Mouse (Mus musculus) forebrain, embryonic 13.5 days (tissue): ENCODE data around the gene Ipo9. TPM values are rescaled to one million over a fixed set of nuclear protein-coding genes. Genes with fewer than 3 reads are reported as not detected.
"Not testable (repeated sequence)": the region's sequence is repeated elsewhere in the genome, so short reads cannot be mapped to it uniquely, and the experiment has no call there.

Experiments
- ATAC-seq: fragments of 200-750 bp; cut with Nextera tagmentation; 2 replicates; pipeline ENCODE4 v1.8.0; 2017
- H3K27ac ChIP-seq: fragments of 300-500 bp; sonication (generic); 2 replicates; pipeline ENCODE4 v1.5.1; 2015; ENCODE audit warnings: inconsistent platforms, mild to moderate bottlenecking, moderate library complexity
- H3K27me3 ChIP-seq: fragments of 300-500 bp; sonication (generic); 2 replicates; pipeline ENCODE4 v1.6.1; 2015; ENCODE audit warnings: mild to moderate bottlenecking, inconsistent platforms
- H3K36me3 ChIP-seq: fragments of 300-500 bp; sonication (generic); 2 replicates; pipeline ENCODE4 v1.6.1; 2015; ENCODE audit warnings: mild to moderate bottlenecking, inconsistent platforms; ENCODE audit not compliant: poor library complexity, severe bottlenecking
- H3K4me1 ChIP-seq: fragments of 300-500 bp; sonication (generic); 2 replicates; pipeline ENCODE4 v1.6.1; 2015; ENCODE audit warnings: inconsistent platforms
- H3K4me2 ChIP-seq: fragments of 300-500 bp; sonication (generic); 2 replicates; pipeline ENCODE4 v1.6.1; 2015; ENCODE audit warnings: inconsistent platforms, mild to moderate bottlenecking, moderate library complexity
- H3K4me3 ChIP-seq: fragments of 300-500 bp; sonication (generic); 2 replicates; pipeline ENCODE4 v1.5.1; 2015; ENCODE audit warnings: mild to moderate bottlenecking, inconsistent platforms
- H3K9ac ChIP-seq: fragments of 300-500 bp; sonication (generic); 2 replicates; pipeline ENCODE4 v1.6.1; 2015; ENCODE audit warnings: mild to moderate bottlenecking, inconsistent platforms
- H3K9me3 ChIP-seq: fragments of 300-500 bp; sonication (generic); replicated peaks from 2 replicates; pipeline ENCODE4 v1.6.1; 2016; ENCODE audit warnings: inconsistent platforms
- WGBS: fragments of 180-500 bp; shearing (Covaris S2); methylation state at CpG from one replicate; pipeline ENCODE4 v1.1.7; 2015; 5-methylcytosine and 5-hydroxymethylcytosine counted together
- polyA plus RNA-seq: library from polyadenylated mRNA; unstranded; fragments of >200 nt; fragmentation: Nextera tagmentation; extraction: Ambion mirVana; gene quantifications from 2 replicates; pipeline ENCODE4 v1.2.1, GENCODE M21; 2015

The Ipo9 gene
- polyA plus RNA-seq, 1 experiment from 2014 or later = 149 TPM

GRCm38 (mm10) chr1:135426645-135427044 lies 3.7 kb downstream of the Ipo9 start:
- H3K4me3 ChIP-seq = no peak overlapping the region
- no peak overlapping the region for H3K9ac ChIP-seq
- WGBS = 93% methylated on average over 10 of the region's 10 CpGs
- no peak for ATAC-seq
- no peaks in the 10 kb centered on the region for H3K9me3 ChIP-seq
- peaks cover 49% of the 10 kb centered on the region for H3K36me3 ChIP-seq
- H3K4me2 ChIP-seq = no peak overlapping the region
- H3K4me1 ChIP-seq = peaks cover 37% of the 10 kb centered on the region
- no peak overlapping the region for H3K27ac ChIP-seq
- no peaks in the 10 kb centered on the region for H3K27me3 ChIP-seq

- Histone ChIP-seq H3K36me3 (peaks cover 80% of the 10 kb centered on the region), H3K4me3 (no peak overlapping the region), H3K4me2 (no peak overlapping the region), H3K9ac (no peak overlapping the region), H3K4me1 (peaks cover 10% of the 10 kb centered on the region), H3K27ac (no peak overlapping the region), H3K27me3 (no peaks in the 10 kb centered on the region), H3K9me3 (no peaks in the 10 kb centered on the region)
- 92% methylated on average over 6 of the region's 6 CpGs for WGBS
- ATAC-seq = no peak
These were observed 7.5 kb downstream of the Ipo9 start for GRCm38 (mm10) chr1:135422772-135423171.

- ATAC-seq = no peak
- H3K27me3 ChIP-seq = no peaks in the 10 kb centered on the region
- H3K27ac ChIP-seq = no peak overlapping the region
- H3K9ac ChIP-seq = no peak overlapping the region
- H3K4me3 ChIP-seq = no peak overlapping the region
- H3K4me2 ChIP-seq = no peak overlapping the region
- peaks cover 96% of the 10 kb centered on the region for H3K36me3 ChIP-seq
- H3K4me1 ChIP-seq = no peaks in the 10 kb centered on the region
- H3K9me3 ChIP-seq = no peaks in the 10 kb centered on the region
These were observed 16.3 kb downstream of the Ipo9 start for GRCm38 (mm10) chr1:135413996-135414395.

GRCm38 (mm10) chr1:135412130-135412529 lies 18.2 kb downstream of the Ipo9 start:
- Histone ChIP-seq H3K27ac (no peak overlapping the region; the same call in 1 of the 2 replicates), H3K4me1 (no peaks in the 10 kb centered on the region), H3K36me3 (peaks cover 95% of the 10 kb centered on the region), H3K9ac (no peak overlapping the region), H3K9me3 (no peaks in the 10 kb centered on the region), H3K27me3 (no peaks in the 10 kb centered on the region), H3K4me2 (no peak overlapping the region), H3K4me3 (no peak overlapping the region)
- no peak for ATAC-seq
- WGBS = 88% methylated on average over 4 of the region's 4 CpGs

GRCm38 (mm10) chr1:135410967-135411366 lies 19.3 kb downstream of the Ipo9 start:
- Histone ChIP-seq H3K36me3 (peaks cover 94% of the 10 kb centered on the region), H3K4me3 (no peak overlapping the region), H3K27ac (no peak overlapping the region), H3K27me3 (no peaks in the 10 kb centered on the region), H3K4me1 (no peaks in the 10 kb centered on the region), H3K4me2 (no peak overlapping the region), H3K9ac (no peak overlapping the region), H3K9me3 (no peaks in the 10 kb centered on the region)
- ATAC-seq = no peak
- 72% methylated on average over 2 of the region's 2 CpGs for WGBS

- no peak for ATAC-seq
- WGBS = over 99% methylated on average over 4 of the region's 4 CpGs
- Histone ChIP-seq H3K4me1 (no peaks in the 10 kb centered on the region), H3K4me3 (no peak overlapping the region), H3K9me3 (no peaks in the 10 kb centered on the region), H3K36me3 (peaks cover 94% of the 10 kb centered on the region), H3K27me3 (no peaks in the 10 kb centered on the region), H3K4me2 (no peak overlapping the region), H3K27ac (no peak overlapping the region), H3K9ac (no peak overlapping the region)
These were observed 21.3 kb downstream of the Ipo9 start for GRCm38 (mm10) chr1:135408973-135409372.

GRCm38 (mm10) chr1:135405356-135405755 lies 24.9 kb downstream of the Ipo9 start:
- Histone ChIP-seq H3K9me3 (no peaks in the 10 kb centered on the region), H3K4me2 (no peak overlapping the region), H3K9ac (no peak overlapping the region), H3K4me3 (no peak overlapping the region), H3K27me3 (no peaks in the 10 kb centered on the region), H3K4me1 (no peaks in the 10 kb centered on the region), H3K36me3 (peaks cover 95% of the 10 kb centered on the region), H3K27ac (no peak overlapping the region)
- 70% methylated on average over 7 of the region's 7 CpGs for WGBS
- no peak for ATAC-seq

GRCm38 (mm10) chr1:135401452-135402110 lies 28.7 kb downstream of the Ipo9 start:
- H3K9me3 ChIP-seq = no peaks in the 10 kb centered on the region
- H3K4me3 ChIP-seq = no peak overlapping the region
- H3K27me3 ChIP-seq = no peaks in the 10 kb centered on the region
- no peak overlapping the region for H3K9ac ChIP-seq
- no peak overlapping the region for H3K4me2 ChIP-seq
- H3K27ac ChIP-seq = no peak overlapping the region
- 90% methylated on average over 3 of the region's 3 CpGs for WGBS
- ATAC-seq = no peak
- H3K4me1 ChIP-seq = no peaks in the 10 kb centered on the region
- peaks cover 96% of the 10 kb centered on the region for H3K36me3 ChIP-seq

GRCm38 (mm10) chr1:135399466-135399865 lies 30.8 kb downstream of the Ipo9 start:
- Histone ChIP-seq H3K4me3 (no peak overlapping the region), H3K9me3 (no peaks in the 10 kb centered on the region), H3K4me2 (no peak overlapping the region), H3K27ac (no peak overlapping the region), H3K4me1 (no peaks in the 10 kb centered on the region), H3K9ac (no peak overlapping the region), H3K36me3 (peaks cover 94% of the 10 kb centered on the region), H3K27me3 (no peaks in the 10 kb centered on the region)
- no peak for ATAC-seq
- WGBS = 96% methylated on average over 5 of the region's 5 CpGs

- Histone ChIP-seq H3K36me3 (peaks cover 88% of the 10 kb centered on the region), H3K9me3 (no peaks in the 10 kb centered on the region), H3K4me1 (peaks cover 7% of the 10 kb centered on the region; the same call in 1 of the 2 replicates), H3K27ac (no peak overlapping the region), H3K27me3 (no peaks in the 10 kb centered on the region), H3K9ac (no peak overlapping the region), H3K4me3 (no peak overlapping the region), H3K4me2 (no peak overlapping the region)
- ATAC-seq = no peak
- 86% methylated on average over 9 of the region's 9 CpGs for WGBS
These were observed 45.1 kb downstream of the Ipo9 start for GRCm38 (mm10) chr1:135385161-135385560.

- Histone ChIP-seq H3K4me1 (peaks cover 9% of the 10 kb centered on the region; the same call in 1 of the 2 replicates), H3K9ac (no peak overlapping the region), H3K36me3 (peaks cover 78% of the 10 kb centered on the region), H3K27me3 (no peaks in the 10 kb centered on the region), H3K4me2 (no peak overlapping the region), H3K27ac (no peak overlapping the region), H3K4me3 (no peak overlapping the region), H3K9me3 (no peaks in the 10 kb centered on the region)
- ATAC-seq = no peak
- WGBS = 97% methylated on average over 5 of the region's 5 CpGs
These were observed 46.1 kb downstream of the Ipo9 start for GRCm38 (mm10) chr1:135384171-135384570.

GRCm38 (mm10) chr1:135381560-135381959 lies 48.7 kb downstream of the Ipo9 start:
- not testable (repeated sequence) for H3K4me1 ChIP-seq, ATAC-seq, H3K27me3 ChIP-seq, H3K9ac ChIP-seq, H3K4me3 ChIP-seq, H3K4me2 ChIP-seq, H3K9me3 ChIP-seq, H3K27ac ChIP-seq
- H3K36me3 ChIP-seq = peaks cover 52% of the 10 kb centered on the region
- WGBS = 62% methylated on average over 6 of the region's 6 CpGs
